Comparison of ENCODE assay signal across 23 mouse cellular contexts in the genomic region with DNA sequence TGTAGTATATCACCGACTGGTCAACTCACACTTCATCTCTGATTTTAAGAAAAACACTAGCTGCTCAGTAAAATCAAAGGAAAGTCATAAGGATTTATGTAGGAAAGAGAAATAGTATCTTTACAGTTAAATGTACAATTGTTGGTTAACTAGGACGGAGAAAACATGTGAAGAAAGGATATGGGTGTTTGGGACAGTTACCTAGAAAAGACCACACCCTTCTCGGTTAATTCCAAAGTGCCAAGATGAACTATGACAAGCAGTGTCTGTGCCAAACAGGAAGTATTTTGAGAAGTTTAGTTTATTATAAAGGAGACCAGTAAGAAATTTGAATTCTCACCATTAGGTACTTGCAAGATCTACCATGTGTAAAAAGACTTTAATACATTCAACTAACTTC.
"Had no signal": no experiment of that assay in that cellular context is flagged by ENCODE, and none has a peak within 500 bp of the region (broad histone marks: within the 10 kb centered on the region; RNA-seq: fewer than 3 reads in every experiment).

No protein-coding gene starts in this region.

- H3K9me3 ChIP-seq: heart, embryonic 13.5 days; heart, embryonic 15.5 days; hindbrain, embryonic 13.5 days; hindbrain, embryonic 15.5 days; limb, embryonic 10.5 days; limb, embryonic 12.5 days had no signal

- DNase-seq: gastrocnemius, postnatal 14 days; gastrocnemius, postnatal 36 days; heart, adult 11 months; heart, adult 2 months; heart, postnatal 14 days; heart, postnatal 36 days; kidney, adult 11 months; kidney, adult 2 months; kidney, adult 9 months; kidney, postnatal 10 days; kidney, postnatal 25 days; kidney, postnatal 4 days had no signal

- H3K4me3 ChIP-seq: heart, adult 2 months; heart, embryonic 13.5 days; heart, embryonic 15.5 days; hindbrain, embryonic 13.5 days; hindbrain, embryonic 15.5 days; layer of hippocampus, adult 2 months; left cerebral cortex, adult 2 months; limb, embryonic 10.5 days; limb, embryonic 12.5 days had no signal

- ATAC-seq: hindbrain, postnatal 0 days; intestine, embryonic 16.5 days had no signal

- H3K9ac ChIP-seq: heart, embryonic 13.5 days; heart, embryonic 15.5 days; hindbrain, embryonic 13.5 days; hindbrain, embryonic 15.5 days; limb, embryonic 12.5 days had no signal

- H3K27ac ChIP-seq: heart, adult 2 months; heart, embryonic 13.5 days; heart, embryonic 15.5 days; hindbrain, embryonic 13.5 days; hindbrain, embryonic 15.5 days; hindbrain, postnatal 0 days; layer of hippocampus, adult 2 months; left cerebral cortex, adult 2 months; limb, embryonic 10.5 days; limb, embryonic 12.5 days had no signal

- H3K4me2 ChIP-seq: heart, embryonic 11.5 days; heart, embryonic 13.5 days; heart, embryonic 15.5 days; hindbrain, embryonic 13.5 days; hindbrain, embryonic 15.5 days; limb, embryonic 12.5 days had no signal

- H3K36me3 ChIP-seq: heart, embryonic 15.5 days; hindbrain, embryonic 13.5 days; hindbrain, embryonic 15.5 days; limb, embryonic 10.5 days; limb, embryonic 12.5 days had no signal

- H3K4me1 ChIP-seq: heart, embryonic 13.5 days; heart, embryonic 15.5 days; hindbrain, embryonic 13.5 days; hindbrain, embryonic 15.5 days; limb, embryonic 10.5 days; limb, embryonic 12.5 days had no signal

- H3K27me3 ChIP-seq: heart, embryonic 13.5 days; heart, embryonic 15.5 days; hindbrain, embryonic 13.5 days; hindbrain, embryonic 15.5 days; limb, embryonic 12.5 days had no signal
